Mouse (Mus musculus) heart, adult 2 months (tissue): ENCODE results near the gene Jmjd6.
A peak's percentile ranks its signal among the peaks of the same experiment; 100 is the strongest.

Source experiments
- CTCF ChIP-seq: fragments of 200-600 bp; IDR thresholded peaks from 2 replicates; pipeline ENCODE4 v1.8.1; 2022; ENCODE audit warnings: antibody characterized with exemption, mild to moderate bottlenecking, moderate library complexity
- POLR2A ChIP-seq: fragments of 200-500 bp; IDR thresholded peaks from 2 replicates; pipeline ENCODE4 v1.6.1; 2011; ENCODE audit warnings: mild to moderate bottlenecking, low read depth, low read length, control low read depth; ENCODE audit not compliant: insufficient read depth

DNA sequence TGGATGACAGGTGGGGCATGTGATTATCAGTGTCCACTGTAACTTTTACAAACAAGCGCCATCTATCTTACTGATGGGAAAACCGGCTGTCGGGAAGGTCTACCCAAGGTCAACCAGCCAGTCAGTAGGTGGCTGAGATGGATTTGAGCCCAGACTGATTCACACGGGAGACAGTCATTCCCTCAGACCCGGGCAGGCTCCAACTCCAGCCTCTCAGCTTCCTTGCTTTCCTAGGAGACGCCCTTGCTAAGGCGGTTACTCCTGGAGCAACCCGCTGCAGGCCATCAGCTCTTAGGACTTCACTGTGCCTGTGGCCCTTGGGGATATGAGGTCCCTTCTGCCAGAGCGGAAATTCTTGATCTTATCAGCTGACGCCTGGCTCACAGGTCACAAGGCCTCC is 21.2 kb upstream of the Jmjd6 start:
- TF ChIP-seq POLR2A: 0 out of 2 replicates have a peak, but pooled peaks have one; percentile 28
- no peak for TF ChIP-seq CTCF
